Mouse (Mus musculus) olfactory bulb, adult 2 months (tissue): ENCODE measurements around the gene Aoah.

Experiments used
- CTCF ChIP-seq: fragments of 200-500 bp; IDR thresholded peaks from 2 replicates; pipeline ENCODE4 v1.5.1; 2012; ENCODE audit warnings: low read depth, mild to moderate bottlenecking, low read length, moderate library complexity; ENCODE audit not compliant: insufficient read depth
- POLR2A ChIP-seq: fragments of 200-500 bp; IDR thresholded peaks from 2 replicates; pipeline ENCODE4 v1.6.1; 2012; ENCODE audit warnings: mild to moderate bottlenecking, low read depth, low read length, moderate library complexity; ENCODE audit not compliant: insufficient read depth

GRCm38 (mm10) chr13:20793901-20794300 lies at the start of gene Aoah:
- no peak for TF ChIP-seq CTCF
- TF ChIP-seq POLR2A = no peak
